Mouse (Mus musculus): ENCODE data around the gene Neu4. TPM values are rescaled to one million over a fixed set of nuclear protein-coding genes. Genes with fewer than 3 reads are reported as not detected.
"Not testable (repeated sequence)": the region's sequence is repeated elsewhere in the genome, so short reads cannot be mapped to it uniquely, and the experiment has no call there.

The Neu4 gene
- total RNA-seq, 2 experiments from 2014 or later, result 22.6 to 25.3 TPM

DNA sequence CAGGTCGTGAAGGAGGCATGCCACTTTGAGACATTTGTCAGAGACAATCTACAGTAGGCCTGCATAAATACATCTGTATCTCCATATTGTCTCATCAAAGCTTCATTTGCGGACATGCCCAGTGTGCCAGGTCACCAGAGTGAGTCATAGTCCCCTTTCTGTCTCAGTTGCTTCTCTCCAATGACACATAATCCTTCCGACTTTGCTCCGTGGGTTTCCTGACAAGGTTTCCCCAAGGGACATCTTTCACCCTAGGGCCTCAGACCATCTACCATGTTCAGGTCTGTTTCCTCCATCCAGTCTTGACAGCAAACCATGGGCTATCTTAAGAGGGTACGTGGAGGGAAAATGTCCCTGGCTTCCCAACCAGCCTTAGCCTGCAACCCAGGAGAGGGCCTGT, 30.9 kb downstream of the Neu4 start:
- DNase-seq (ENCODE audit: low spot score in 2 of 2), result no peak

DNA sequence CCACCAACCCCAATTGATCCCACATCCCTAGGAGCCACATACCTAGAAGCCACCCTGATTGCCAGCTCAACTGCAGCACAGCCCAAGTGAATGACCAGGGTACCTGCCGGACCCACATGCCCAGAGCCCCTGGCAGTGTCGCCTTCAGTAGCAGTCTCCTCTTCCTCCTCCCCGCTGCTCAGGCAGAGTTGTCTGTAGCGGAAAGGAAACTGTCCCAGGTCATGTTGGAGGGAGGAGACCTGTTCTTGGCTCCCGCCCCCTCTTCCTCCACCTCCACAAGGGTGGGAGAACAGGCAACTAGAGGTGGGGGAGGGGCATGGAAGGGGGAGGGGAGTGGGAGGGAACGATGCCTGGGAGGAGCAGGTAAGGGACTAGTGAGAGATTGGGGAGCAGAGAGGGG, 32.1 kb downstream of the Neu4 start, which contains the start of gene Pdcd1:
Pdcd1 (minus strand) TSS at position 181 of the 400 bp plus-strand sequence.
- no peak for DNase-seq (ENCODE audit: low spot score in 2 of 2)

DNA sequence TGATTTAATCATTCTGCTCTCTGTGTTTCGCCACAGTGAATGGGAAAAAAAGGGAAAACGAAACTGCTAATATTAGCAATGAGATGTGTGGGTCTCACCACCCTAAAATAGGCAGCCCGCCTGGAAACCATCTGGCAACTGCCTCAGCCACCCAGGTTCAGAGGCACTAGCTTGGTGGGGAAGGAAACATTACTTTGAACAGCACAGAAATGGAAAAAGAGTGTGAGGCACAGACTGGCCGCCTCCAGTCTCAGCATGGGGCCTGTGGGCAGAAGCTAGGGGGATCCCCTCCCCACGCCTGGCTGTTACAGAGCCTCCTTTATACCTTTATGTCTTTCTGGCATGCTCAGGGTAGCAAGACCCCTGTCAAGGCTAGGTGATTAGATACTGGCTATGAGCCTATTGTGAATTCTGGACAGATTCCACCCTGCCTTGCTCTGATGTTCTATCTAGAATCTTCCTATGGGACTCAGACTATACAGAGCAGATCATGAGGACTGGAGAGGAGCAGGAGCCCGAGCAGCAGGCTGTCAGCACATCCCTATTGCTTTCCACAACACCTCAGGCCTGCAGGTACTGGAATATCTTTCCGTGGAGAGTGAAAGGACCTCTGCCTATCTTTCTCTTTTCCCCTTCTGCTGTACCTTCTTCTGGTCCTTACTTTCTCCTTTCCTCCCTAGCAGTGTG, 33.4 kb downstream of the Neu4 start:
- DNase-seq (ENCODE audit: low spot score in 2 of 2), result peak; percentile 57 to 79

DNA sequence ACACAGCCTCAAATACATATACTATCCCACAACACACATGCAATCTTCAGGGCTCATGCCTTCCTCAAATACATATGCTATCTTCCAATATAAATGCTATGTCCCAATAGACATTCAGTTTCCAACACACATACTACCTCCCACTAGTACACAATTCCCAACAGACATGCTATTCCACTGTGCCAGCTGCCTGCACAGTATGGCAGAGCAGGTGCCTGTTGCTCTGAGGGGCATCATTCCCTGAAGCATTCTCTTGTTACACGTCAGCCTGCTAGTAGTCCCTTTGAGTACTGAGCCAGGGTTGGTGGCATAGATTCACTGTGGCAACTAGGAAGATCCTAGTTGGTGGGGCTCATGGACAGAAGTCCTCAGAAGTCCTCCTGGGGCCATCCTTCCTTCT, 34.2 kb downstream of the Neu4 start:
- DNase-seq (ENCODE audit: low spot score in 2 of 2), result peak in 1 of 2 experiments; percentile 46

DNA sequence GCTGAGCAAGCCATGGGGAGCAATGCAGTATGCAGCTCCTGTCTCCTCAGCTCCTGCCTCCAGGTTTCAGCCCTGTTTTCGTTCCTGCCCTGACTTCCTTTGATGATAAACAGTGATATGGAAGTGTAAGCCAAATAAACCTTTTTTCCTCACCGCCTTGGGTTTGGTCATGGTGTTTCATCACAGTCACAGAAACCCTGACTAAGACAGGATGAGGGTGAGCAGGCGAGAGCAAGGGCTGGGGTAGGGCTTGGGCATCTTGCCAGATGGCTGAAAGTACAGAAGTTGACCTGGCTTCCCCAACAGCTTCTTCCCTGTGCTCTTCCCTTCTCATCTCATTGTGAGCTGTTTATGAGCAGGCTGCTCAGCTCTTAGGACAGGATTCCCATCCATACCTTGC, 35.7 kb downstream of the Neu4 start:
- no peak for DNase-seq (ENCODE audit: low spot score in 2 of 2)

DNA sequence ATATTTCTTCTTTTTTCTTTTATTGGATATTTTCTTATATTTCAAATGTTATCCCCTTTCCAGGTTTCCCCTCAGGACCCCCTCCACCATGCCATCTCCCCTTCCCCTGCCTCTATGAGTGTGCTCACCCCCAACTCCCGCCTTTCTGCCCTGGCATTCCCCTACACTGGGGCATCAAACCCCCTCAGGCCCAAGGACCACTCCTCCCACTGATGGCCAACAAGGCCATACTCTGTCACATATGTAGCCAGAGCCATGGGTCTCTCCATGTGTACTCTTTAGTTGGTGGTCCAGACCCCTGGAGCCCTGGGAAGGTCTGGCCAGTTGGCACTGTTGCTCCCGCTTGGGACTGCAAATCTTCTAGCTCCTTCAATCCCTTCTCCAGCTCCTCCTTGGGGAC, 37.1 kb downstream of the Neu4 start:
- DNase-seq (ENCODE audit: low spot score in 2 of 2), result no peak

DNA sequence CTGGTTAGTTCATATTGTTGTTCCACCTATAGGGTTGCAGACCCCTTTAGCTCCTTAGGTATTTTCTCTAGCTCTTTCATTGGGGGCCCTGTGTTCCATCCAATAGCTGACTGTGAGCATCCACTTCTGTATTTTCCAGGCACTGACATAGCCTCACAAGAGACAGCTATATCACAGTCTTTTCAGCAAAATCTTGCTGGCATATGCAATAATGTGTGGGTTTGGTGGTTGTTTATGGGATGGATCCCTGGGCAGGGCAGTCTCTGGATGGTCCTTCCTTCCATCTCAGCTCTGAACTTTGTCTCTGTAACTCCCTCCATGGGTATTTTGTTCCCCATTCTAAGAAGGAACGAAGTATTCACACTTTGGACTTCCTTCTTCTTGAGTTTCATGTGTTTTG, 38.0 kb downstream of the Neu4 start:
- DNase-seq (ENCODE audit: low spot score in 2 of 2), result not testable (repeated sequence)

DNA sequence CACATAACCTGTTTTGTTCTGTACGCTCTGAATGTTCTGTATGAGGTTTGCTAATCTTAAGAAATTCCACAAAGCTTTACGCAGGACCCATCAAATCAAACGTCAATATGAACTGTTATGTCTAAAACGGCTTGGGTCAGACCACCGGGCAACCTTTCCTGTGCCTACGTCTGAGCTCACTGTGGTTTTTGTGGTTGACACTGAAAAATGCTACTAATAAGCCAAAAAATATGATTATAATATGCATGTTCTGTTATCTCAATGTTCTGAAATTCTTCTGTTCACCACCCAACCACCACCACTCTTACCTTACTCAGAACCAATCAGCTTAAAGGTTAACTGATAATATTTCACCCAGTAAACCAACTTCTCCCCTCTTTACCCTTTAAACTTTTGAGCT, 54.5 kb downstream of the Neu4 start:
- no peak for DNase-seq (ENCODE audit: low spot score in 2 of 2)

DNA sequence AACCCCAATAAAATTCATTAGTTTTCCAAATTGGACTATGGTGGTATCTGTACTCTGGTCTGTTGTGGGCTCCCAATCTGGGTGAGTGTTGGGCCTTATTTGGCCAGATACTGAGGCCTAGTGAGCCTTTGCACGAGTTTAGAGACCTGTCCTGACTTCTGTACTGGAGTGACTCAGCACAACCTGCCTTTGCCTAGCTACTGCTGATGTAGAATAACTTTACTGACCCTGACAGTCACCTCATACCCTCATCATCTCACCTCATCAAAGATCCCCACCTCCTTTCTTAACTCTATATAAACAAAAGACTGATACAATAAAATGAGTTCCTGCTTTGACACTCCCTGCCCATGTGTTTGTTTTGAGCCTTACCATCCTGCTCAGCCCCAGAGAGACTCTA, 56.5 kb downstream of the Neu4 start:
- DNase-seq (ENCODE audit: low spot score in 2 of 2), result no peak

Other genes with a start within 250 kb of the Neu4 start
- 10 to 100 TPM; 56.8 to 64.0 TPM for gene Dtymk, start 218.5 kb upstream of the Neu4 start, total RNA-seq (2021)
- gene Ing5, start 216.5 kb upstream of the Neu4 start, total RNA-seq (2021), result 10 to 100 TPM in 1 of 2 experiments, 1 to 10 TPM in 1; 9.0 to 11.1 TPM
- gene D2hgdh, start 195.5 kb upstream of the Neu4 start, total RNA-seq (2021), result 10 to 100 TPM; 16.5 to 16.6 TPM
- gene Gal3st2, start 159.1 kb upstream of the Neu4 start, total RNA-seq (2021), result under 1 TPM in 1 of 2 experiments, not detected in 1; 0.78 TPM
- under 1 TPM; 0.30 to 0.60 TPM for gene Gal3st2b, start 102.1 kb upstream of the Neu4 start, total RNA-seq (2021)
- under 1 TPM; 0.05 TPM for gene Gal3st2c, start 29.9 kb upstream of the Neu4 start, total RNA-seq (2021)
- gene Pdcd1, start 32.1 kb downstream of the Neu4 start, total RNA-seq (2021), result not detected